Mouse (Mus musculus) B cell, adult 67 days (primary cell): ENCODE results near the gene Cacna2d1. TPM values are rescaled to one million over a fixed set of nuclear protein-coding genes. Genes with fewer than 3 reads are reported as not detected.

ENCODE experiments used
- total RNA-seq, 2 experiments: library from RNA; stranded (reverse); gene quantifications; 4 replicates each; pipeline ENCODE4 v1.2.4; 2023

Gene Cacna2d1
- not detected for total RNA-seq

DNA sequence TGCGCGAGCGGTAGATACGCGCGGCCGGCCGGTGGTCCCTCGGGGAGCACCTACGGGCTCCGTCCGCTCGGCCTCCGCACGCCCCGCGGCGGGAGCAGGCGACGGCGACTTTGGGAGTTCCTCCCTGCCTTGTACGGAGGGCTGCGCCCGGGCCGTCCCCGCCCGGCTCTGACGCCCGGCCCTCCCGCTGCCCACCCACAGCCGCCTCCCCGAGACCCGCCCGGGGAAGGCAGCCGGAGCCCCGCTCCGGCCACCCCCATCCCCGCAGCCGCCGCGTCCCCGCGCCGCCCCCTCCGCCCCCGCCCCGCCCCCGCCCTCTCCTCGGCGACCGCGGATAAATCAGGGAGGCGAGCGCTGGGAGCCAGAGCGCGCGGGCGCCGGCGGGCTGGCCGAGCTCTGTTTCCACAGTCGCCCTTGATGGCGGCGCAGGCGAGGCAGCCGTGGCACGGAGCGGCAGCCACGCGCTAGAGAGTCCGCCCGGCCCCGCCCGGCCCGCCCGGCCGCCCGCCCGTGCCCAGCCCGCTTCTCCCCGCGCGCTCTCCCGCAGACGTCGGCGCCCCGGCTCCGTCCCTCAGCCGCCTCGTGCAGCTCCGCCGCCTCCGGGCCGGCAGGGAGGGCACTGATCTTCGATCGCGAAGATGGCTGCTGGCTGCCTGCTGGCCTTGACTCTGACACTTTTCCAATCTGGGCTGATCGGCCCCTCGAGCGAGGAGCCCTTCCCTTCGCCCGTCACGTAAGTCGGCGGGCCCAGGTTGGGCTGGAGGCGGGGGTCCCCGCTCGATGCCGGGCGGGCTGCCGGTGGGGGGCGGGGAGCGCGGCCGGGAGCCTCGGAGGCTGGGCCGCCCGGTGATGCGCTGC is at the start of gene Cacna2d1:
Gene Cacna2d1, plus strand, starts transcription at position 316 of the 858 bp plus-strand sequence.

Other genes with a start within 250 kb of the Cacna2d1 start
- not detected for gene Speer4c, start 220.4 kb upstream of the Cacna2d1 start, total RNA-seq